Mouse (Mus musculus) left cerebral cortex, postnatal 14 days (tissue): ENCODE data around the gene Whrn. TPM values are rescaled to one million over a fixed set of nuclear protein-coding genes. Genes with fewer than 3 reads are reported as not detected.

Source experiments
- DNase-seq, 2 experiments: peaks; one replicate each; pipeline ENCODE4 v3.0.0; 2021 to 2022; ENCODE audit warnings: low spot score in 2 of 2, mixed read lengths in 1 of 2
- intact Hi-C: fragments of 180-260 bp; cut with DNase I; formaldehyde crosslinking; loops from one replicate; pipeline ENCODE4 v1.15.1; 2025
- total RNA-seq, 2 experiments: library from RNA; stranded (reverse); gene quantifications; 2 replicates each; pipeline ENCODE4 v1.2.3; 2021

Gene Whrn
- total RNA-seq, 2 experiments from 2014 or later = 46.6 to 51.2 TPM

DNA sequence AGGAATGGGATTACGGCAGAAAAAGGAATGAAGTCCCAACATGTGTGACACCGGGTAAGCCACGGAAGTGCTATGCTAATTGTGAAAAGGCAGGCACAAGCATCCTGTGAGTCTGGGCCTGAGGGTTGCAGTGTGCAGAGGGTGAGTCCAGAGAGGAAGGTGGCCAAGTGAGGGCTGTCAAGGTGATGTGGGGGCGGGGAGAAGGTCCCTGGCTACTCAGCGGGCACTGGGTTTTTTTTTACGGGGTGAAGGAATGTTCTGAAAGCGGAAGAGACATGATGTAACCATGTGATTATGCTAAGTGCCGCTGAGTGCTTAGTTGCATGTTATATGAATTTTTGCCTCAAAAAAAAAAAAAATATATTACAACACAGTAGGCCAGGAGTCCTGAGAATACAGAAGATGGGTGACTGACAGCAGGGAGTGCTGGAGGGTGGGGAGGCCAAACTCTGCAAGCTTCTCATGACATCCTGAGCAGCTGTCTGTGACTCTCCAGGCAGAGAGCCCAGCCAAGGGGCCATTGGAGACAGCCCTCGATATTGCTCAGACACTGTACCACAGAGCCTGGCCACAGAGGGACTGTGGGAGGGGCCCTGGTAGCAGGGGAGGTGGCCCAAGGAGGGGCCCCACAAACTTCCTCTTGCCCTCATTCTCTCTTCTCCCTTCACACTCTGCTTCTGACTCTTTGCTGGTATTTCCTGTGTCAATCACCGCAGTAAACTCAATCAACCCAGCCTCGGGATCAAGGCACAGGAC, 96.8 kb downstream of the Whrn start:
- DNase-seq = no peak
- intact Hi-C loops = no loop called here

DNA sequence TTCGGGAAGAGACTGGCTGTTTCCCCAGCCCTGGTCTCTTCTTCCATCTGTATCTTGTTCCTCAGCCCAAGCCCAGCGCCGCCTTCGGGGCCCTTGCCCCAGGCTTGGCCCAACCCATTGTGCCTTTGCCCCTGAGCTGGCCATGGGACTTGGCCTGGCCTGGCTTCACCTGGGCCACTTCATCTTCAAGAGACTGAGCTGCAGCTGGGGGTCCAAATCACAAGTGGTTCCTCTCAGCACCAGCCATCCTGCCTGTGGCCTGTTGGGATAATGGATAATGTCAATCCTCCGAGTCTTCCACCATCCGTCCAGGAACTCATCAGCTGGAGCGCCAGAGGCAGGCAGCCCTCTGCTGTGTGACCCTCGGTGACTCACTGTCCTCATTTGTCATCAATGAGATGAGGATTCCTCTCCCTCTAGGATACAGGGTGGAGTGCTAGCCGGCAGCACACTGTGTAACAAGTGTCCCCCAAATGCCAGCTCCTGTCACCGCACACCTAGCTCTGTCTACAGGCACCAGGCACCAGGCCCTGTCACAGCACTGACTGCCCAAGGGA, 97.7 kb downstream of the Whrn start:
- no peak for DNase-seq
- intact Hi-C loops = no loop called here

DNA sequence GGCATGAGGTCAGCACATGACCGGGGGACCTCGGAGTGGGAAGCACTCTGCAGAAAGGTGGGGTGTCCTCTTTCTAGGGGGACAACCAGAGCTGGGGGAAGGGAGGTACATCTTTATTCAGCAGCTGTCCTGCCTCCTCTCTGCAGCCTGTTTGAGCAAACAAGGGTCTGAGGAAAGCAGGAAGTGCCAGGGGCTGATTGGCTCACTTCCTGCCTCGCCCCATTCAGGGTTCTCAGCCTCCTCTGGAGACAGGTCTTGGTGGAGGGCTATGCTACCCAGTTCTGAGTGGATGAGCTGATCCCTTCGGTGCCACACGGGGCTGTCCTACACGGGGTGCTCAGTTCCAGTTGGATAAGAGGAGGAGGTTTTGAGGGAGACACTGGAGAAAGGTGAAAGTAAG, 104.5 kb downstream of the Whrn start:
- no peak for DNase-seq

DNA sequence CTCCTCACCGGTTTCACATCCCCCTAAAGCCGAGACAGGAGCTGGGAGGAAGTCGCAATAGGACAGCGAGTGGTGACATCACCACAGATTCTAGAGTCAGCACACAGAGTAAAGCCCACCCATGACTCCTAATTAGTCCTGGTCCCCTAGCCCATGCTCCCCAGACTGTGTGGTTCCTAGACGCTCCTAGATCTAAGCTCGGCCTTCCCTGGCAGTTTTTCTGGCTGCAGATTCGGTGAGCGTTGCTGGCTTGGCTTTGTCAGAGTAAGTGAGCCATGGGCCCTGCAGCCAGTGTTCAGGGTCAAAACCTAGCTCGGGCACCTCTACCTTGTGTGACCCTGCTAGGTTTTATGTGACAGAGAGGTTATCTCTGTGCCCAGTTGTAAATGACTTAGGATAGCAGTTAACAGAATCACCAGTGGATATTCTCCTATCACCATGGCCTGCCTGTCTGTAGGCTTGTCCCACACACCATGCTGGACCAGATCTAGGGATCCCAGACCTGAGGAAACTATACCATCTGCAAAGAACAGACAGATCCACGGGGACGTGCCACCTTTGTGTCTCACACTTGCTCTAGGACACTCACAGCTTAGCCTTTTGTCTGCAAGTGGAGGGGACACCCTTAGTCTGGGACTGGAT, 105.8 kb downstream of the Whrn start:
- intact Hi-C loops = no loop called here

More for the DNA sequence above, 104.5 kb downstream of the Whrn start:
- intact Hi-C loops = no loop called here

DNA sequence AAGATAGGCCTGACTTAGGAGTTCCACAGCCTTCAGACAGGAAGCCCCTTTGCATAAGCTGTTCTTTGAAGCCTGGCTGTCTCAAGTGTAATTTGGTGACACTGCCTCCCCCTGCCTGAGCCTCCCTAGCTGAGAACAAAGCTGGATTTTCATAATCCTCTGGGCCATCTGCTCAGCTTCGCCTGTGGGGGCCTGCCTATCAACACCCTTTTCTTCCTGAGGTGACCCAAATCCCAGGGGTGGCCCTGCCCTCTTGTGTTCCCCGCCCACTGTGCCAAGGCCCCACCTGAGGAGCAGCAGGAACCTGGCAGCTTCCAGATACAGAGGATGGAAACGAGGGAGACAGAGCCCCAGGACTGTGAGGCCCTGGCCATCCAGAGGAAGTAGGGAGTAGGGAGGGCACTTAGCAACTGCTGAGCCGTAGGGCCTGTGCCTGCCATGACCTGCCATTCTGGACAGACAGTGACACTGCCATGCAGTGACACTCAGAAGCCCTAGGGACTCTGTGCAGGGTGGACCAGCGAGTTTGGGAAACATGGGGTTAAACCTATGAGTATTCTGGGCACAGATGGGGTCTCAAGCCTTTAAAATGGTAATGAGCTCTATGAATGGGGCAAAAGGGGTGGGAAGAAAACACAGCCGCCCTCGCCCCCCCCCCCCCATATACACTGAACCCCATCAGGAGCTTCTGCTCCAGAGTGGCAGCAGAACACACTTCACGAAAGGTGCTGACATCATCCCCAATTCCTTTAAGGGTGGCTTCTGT, 106.5 kb downstream of the Whrn start:
- intact Hi-C loops = no loop called here
- DNase-seq = no peak

More for the DNA sequence above, 105.8 kb downstream of the Whrn start:
- no peak for DNase-seq

DNA sequence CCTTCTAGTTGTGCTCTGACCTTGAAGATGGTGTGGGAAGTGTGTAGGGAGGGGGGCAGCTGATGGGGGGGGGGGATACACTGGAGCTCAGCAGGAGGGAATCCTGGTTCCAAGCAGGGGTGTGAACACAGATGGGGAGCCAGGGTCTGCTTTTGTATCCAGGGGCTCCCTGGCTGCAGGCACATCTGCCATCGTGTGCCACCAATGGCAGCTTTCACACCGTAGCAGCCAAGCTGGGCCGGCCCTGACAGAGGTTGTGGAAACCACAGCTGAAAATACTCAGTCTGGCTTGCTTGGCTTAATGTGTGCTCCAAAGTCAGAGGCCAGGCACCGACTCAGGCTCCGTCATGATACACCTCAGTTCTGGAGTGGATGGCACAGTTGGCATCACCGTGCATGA, 107.8 kb downstream of the Whrn start:
- intact Hi-C loops = no loop called here
- DNase-seq = no peak

DNA sequence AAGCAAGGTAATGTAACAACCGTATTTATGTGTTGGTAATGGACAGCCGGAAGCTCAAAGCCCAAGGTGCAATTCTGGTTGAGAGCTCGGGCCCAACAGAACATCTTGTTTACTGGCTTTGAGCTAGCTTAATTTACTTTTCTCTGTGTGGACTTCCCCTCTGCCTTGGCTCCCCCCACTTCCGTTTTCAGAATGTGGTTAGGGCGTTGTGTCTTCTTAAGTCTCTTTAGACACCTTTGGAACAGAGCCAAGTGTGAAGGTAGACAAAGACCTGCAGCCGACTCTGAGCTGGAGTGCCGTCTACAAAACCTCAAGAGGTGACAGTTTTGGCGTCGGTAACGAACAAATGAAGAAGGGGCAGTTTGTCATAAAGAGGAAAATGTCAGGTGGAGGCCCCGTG, 110.0 kb downstream of the Whrn start:
- intact Hi-C loops = no loop called here
- no peak for DNase-seq

DNA sequence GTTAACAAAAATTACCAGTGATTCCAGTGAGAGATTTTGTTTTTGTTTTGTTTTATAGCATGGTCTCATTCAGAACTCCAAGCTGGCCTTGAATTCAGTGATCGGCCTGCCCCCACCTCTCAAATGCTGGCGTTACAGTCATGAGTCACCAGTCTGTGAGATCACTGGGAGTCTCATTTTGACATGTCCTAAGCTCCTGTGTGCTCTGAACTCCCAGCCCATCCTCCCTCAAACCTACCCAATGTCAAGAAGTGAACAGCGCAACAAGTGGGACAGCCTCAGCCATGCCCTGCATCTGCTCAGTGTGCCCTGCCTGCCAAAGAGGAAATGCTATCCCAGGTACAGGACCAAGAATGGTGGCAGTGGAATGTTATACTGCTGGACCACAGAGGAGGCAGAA, 110.5 kb downstream of the Whrn start:
- DNase-seq = no peak
- intact Hi-C loops = no loop called here

DNA sequence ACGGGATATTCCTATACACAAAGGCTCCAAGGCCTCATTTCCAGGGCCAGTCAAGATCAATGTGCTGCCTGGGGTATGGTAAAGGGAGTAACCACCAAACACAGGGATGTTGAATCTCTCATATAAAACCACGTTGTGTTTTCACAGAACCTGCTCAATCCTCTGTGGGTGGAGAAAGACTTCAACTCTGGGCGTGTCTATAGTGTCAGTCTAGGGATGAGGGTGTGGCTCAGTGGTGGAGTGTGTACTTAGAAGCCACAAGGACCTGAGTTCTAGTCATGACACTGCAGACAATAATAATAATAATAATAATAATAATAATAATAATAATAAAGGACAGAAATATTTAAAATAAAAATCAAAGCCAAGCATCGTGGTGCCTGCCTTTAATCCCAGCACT, 111.5 kb downstream of the Whrn start:
- no peak for DNase-seq
- intact Hi-C loops = no loop called here

DNA sequence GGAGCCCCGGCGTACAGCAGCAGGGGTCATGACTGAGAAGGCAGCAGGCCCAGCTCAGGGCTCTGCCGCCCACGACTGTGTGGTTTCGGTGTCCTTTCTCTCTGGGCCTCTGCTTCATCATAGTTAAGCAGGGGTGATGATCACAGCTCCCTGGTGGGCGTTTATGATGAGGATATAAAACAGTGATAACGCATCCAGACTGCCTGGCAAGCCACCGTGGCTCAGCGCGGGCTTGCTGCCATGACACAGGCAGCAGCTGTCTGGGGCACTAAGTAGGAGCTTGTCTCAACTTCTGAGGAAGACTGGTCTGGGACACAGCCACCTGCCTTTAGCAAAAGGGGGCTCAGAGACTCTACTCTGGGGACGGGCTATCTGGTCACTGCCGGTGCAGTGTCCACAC, 112.3 kb downstream of the Whrn start:
- intact Hi-C loops = no loop called here
- no peak for DNase-seq

DNA sequence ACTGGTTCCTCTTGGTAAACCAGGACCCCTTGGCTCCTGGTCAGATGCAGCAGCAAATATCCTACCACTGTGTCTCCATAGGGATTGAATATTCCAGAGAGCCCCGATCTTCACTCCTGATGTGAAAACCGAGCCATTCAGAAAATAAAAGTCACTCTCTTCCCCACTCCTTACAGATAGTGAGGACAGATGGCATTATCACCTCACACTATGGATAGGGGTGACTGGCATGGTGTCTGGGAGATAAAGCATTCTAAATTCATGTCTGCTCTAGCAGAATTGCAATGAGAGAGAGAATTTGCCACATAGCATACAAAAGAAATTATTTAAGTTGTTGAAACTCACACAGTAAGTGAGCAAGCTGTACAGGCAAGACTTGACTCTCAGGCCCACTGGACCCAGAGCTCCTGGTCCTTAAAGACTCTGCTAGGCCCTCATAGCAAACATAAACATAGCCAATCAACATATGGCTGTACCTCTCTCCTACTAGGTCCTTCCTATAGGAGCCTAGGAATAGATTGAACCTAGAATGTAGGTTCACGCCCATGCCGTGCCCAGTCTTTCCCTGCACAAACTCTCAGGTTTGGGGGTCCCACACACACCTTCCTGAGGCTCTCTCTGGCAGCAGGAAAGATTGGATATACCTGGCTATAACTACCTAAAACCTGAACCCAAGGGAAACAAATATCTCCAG, 113.0 kb downstream of the Whrn start:
- no peak for DNase-seq
- intact Hi-C loops = no loop called here

DNA sequence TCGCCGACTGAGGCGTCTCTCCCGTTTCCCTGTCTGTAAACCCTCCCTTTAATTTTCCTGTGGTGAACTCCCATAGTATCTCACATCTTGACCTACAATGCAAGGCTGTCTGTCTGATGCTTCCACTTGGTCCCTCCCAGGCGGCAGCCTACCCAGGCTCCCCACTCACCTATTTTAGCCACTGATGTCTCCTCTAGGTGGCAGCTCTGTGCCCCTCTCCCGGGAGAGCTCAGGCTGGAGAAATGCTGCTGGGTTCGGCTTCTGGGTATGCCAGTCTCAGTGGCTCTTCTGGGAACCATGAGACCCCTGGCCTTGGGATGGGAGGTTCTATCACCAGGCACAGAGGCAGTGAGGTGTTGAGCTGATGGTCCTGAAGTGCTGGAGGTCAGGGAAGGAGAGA, 118.3 kb downstream of the Whrn start:
- DNase-seq = no peak
- intact Hi-C loops = no loop called here

DNA sequence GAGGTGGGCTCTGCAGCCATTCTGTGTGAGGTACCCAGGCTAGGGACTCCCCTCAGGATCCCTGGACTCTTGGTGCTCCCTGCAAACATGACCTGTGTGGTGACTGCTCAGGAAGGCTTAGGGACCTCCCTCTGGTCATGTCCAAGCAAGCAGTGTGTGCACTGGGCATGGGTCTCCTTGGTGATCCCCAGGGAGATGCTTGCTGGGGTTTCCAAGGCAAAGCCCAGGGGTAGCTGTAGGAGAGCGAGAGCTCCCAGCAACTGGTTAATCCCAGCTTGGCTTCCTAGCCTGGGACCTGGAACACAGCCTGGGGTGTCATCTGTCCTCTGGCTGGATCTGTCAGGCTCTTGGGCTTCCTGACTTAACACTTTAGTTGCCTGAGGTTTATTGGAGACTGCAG, 120.4 kb downstream of the Whrn start:
- DNase-seq = no peak
- intact Hi-C loops = no loop called here

DNA sequence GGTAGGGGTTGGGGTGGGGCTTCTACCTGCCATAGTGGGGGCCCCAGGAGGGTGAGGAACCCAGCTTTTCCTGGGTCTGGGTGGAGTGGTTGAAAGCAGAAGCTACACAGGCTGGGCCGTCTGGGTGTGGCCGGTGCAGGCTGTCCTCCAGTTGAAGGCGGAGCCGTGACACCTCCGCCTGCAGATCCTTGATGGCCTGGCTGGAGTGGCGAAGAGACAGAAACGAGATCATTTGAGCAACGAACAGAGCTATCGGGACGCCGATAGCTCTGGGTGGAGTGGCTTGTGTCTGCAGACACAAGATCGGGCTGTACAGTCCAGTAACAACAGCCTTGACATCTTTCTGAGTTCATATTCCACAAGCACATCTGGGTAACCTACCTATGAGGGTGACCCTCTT, 121.5 kb downstream of the Whrn start:
- no peak for DNase-seq
- intact Hi-C loops = no loop called here

DNA sequence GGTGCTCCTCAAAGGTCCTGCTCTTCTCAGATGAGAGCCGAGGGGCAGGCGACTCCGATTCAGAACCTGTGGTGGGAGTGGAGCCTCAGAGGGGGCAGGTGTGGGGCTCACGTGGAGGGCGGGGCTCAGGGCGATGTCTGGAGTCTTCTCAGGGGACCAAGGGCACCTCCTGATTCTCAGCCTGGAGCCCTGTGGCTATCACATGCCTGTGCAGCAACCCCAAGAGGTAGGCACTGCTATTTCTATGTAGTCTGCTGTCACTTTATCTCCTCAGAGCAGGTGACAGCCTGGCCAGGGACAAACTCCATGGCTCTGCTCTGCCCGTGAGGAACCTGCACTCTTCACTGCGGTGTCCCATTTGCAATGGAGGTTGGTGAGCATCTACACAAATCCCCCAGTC, 122.4 kb downstream of the Whrn start:
- intact Hi-C loops = no loop called here
- DNase-seq = no peak

DNA sequence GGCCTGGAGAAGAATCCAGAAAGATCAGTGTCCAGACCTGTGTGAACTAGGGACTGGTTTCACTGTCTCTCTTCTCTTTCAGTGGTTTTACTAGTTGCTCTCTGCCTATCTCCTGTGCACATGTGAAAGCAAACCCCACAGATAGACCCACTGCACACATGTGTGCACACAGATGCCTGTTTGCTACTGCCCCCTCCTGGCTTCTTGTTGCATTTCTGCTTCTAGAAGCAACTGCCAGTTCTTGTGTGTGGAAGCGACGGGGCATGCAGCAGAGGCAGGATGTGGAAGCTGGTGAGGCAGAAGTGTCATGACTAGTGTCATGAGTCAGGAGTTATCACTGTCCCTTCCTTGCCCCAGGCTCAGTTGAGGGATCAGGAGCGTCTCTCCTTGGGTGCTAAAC, 123.9 kb downstream of the Whrn start:
- peak; percentile 38 to 50 for DNase-seq
- intact Hi-C loops = no loop called here

DNA sequence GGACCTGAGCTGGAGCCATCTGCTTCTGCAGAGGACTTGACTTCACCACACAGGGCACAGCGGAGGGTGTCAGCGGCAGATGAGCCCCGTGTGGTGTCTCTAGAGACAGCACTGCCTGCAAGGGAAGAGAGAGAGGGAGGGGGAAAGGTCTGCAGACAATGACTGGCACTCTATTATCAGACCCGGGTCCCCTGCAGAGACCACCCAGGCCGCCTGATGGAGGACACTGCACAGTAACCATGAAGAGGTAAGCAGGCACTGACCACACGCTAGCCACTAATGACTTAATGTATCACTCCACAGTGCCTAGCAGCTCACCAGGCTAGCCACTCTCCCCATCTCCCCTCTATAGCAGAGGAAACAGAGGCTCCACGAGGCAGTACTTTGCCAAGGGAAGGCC, 124.9 kb downstream of the Whrn start:
- DNase-seq = no peak
- intact Hi-C loops = no loop called here

DNA sequence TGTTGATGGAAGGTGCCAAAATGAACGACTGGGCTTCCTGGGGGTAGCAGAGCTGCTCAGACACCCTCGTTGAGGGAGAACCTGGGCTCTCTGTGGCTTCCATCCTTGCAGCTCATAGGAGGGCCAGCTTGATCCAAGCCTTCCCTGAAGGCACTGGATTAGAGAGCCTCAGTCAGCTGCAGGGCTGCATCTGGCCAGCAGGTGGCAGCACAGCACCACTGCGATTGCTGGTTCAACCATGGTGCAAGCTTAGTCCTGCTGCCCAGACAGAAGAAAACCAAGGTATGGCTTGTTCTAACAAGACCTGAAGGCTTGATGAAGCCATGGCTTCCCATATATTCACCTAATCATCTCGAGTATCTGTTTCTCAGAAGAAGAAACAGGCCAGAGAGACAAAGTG, 127.2 kb downstream of the Whrn start:
- intact Hi-C loops = loop anchor here (1.0 to 5.0 kb wide), 3 partner anchors 41 to 1124 kb away; no protein-coding TSS in a partner anchor

More for the DNA sequence above, 127.2 kb downstream of the Whrn start:
- peak; percentile 91 to 93 for DNase-seq
